Mouse (Mus musculus): ENCODE results near the gene Ttll13. TPM values are rescaled to one million over a fixed set of nuclear protein-coding genes. Genes with fewer than 3 reads are reported as not detected.

Ttll13 gene
- total RNA-seq (2015) (0.07 TPM in 1 of 2 replicates, not detected in the other), total RNA-seq (2017) (0.12 TPM in 1 of 2 replicates, not detected in the other)

GRCm38 (mm10) chr7:80246148-80246721, at the start of gene Ttll13:
TSS of gene Ttll13 (plus strand) at chr7:80246376.
- peak; percentile 99 for ATAC-seq (ENCODE audit: poor library complexity, severe bottlenecking)

GRCm38 (mm10) chr7:80197371-80197770, 48.8 kb upstream of the Ttll13 start:
- no peak for ATAC-seq (ENCODE audit: poor library complexity, severe bottlenecking)

- peak; percentile 78 for ATAC-seq (ENCODE audit: poor library complexity, severe bottlenecking)
Observed at GRCm38 (mm10) chr7:80197941-80198778, 48.0 kb upstream of the Ttll13 start.

GRCm38 (mm10) chr7:80198863-80199262, 47.3 kb upstream of the Ttll13 start:
- no peak for ATAC-seq (ENCODE audit: poor library complexity, severe bottlenecking)

- no peak for ATAC-seq (ENCODE audit: poor library complexity, severe bottlenecking)
Observed at GRCm38 (mm10) chr7:80199286-80199685, 46.9 kb upstream of the Ttll13 start.

GRCm38 (mm10) chr7:80199851-80200587, 46.2 kb upstream of the Ttll13 start:
- ATAC-seq (ENCODE audit: poor library complexity, severe bottlenecking) = no peak

GRCm38 (mm10) chr7:80200588-80200945, 45.6 kb upstream of the Ttll13 start:
- no peak for ATAC-seq (ENCODE audit: poor library complexity, severe bottlenecking)

GRCm38 (mm10) chr7:80200963-80201539, 45.1 kb upstream of the Ttll13 start:
- ATAC-seq (ENCODE audit: poor library complexity, severe bottlenecking) = no peak

- ATAC-seq (ENCODE audit: poor library complexity, severe bottlenecking) = no peak
Observed at GRCm38 (mm10) chr7:80201888-80202540, 44.2 kb upstream of the Ttll13 start.

- ATAC-seq (ENCODE audit: poor library complexity, severe bottlenecking) = peak; percentile 53
Observed at GRCm38 (mm10) chr7:80202961-80203360, 43.2 kb upstream of the Ttll13 start.

- peak; percentile 62 for ATAC-seq (ENCODE audit: poor library complexity, severe bottlenecking)
Observed at GRCm38 (mm10) chr7:80203638-80204096, 42.5 kb upstream of the Ttll13 start.

- no peak for ATAC-seq (ENCODE audit: poor library complexity, severe bottlenecking)
Observed at GRCm38 (mm10) chr7:80204362-80204761, 41.8 kb upstream of the Ttll13 start.

GRCm38 (mm10) chr7:80204961-80205360, 41.2 kb upstream of the Ttll13 start:
- no peak for ATAC-seq (ENCODE audit: poor library complexity, severe bottlenecking)

- no peak for ATAC-seq (ENCODE audit: poor library complexity, severe bottlenecking)
Observed at GRCm38 (mm10) chr7:80205705-80206589, 40.2 kb upstream of the Ttll13 start.

- ATAC-seq (ENCODE audit: poor library complexity, severe bottlenecking) = peak; percentile 19
Observed at GRCm38 (mm10) chr7:80207314-80207731, 38.9 kb upstream of the Ttll13 start.

- ATAC-seq (ENCODE audit: poor library complexity, severe bottlenecking) = no peak
Observed at GRCm38 (mm10) chr7:80208026-80208642, 38.0 kb upstream of the Ttll13 start.

- peak; percentile 50 for ATAC-seq (ENCODE audit: poor library complexity, severe bottlenecking)
Observed at GRCm38 (mm10) chr7:80208738-80209430, 37.3 kb upstream of the Ttll13 start.

- peak; percentile 78 for ATAC-seq (ENCODE audit: poor library complexity, severe bottlenecking)
Observed at GRCm38 (mm10) chr7:80209669-80210068, 36.5 kb upstream of the Ttll13 start.
